Mouse (Mus musculus) spleen, adult 2 months (tissue): ENCODE results near the gene Gab2.

Experiments used
- CTCF ChIP-seq: fragments of 200-500 bp; IDR thresholded peaks from 2 replicates; pipeline ENCODE4 v1.5.1; 2011; ENCODE audit warnings: mild to moderate bottlenecking, inconsistent platforms; ENCODE audit not compliant: insufficient read depth, insufficient read length, insufficient replicate concordance; ENCODE audit errors: extremely low read depth
- POLR2A ChIP-seq: fragments of 200-500 bp; IDR thresholded peaks from 2 replicates; pipeline ENCODE4 v1.6.1; 2011; ENCODE audit warnings: low read depth, low read length, inconsistent platforms

DNA sequence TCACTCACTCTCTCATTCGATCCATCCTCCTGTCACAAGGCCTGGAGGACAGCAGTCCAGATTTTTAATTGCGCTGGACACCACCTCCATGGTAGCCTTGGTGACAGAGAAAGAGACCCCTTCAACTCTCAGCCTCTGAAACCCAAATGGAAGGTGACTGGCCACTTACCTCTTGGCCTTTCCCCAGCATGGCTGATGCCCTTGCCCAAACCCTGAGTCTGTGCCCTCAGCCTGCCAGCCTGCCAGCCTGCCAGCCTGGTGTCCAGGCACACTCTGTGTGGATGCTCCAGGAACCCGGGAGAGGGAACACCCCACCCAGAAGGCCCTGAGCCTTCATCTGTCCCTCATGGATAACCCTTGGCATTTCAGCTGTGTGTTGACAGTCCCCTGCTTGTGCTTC lies 248.3 kb downstream of the Gab2 start:
- TF ChIP-seq CTCF = no peak
- TF ChIP-seq POLR2A = no peak
